ENCODE assay signal across 12 mouse cellular contexts in genomic region chr5:38418799-38419198, GRCm38 (mm10).
"Had no signal": no experiment of that assay in that cellular context is flagged by ENCODE, and none has a peak within 500 bp of the region (broad histone marks: within the 10 kb centered on the region; RNA-seq: fewer than 3 reads in every experiment).

No protein-coding gene starts in this region.

- ATAC-seq: midbrain, embryonic 16.5 days had no signal

- H3K27ac ChIP-seq: kidney, embryonic 15.5 days; limb, embryonic 13.5 days; liver, embryonic 14.5 days; midbrain, embryonic 12.5 days; neural tube, embryonic 13.5 days had no signal

- DNase-seq: kidney, adult 2 months; kidney, postnatal 14 days; left cerebral cortex, postnatal 4 days; lung, adult 18-20 months; retina, postnatal 1 day; thymus, postnatal 4 days had no signal

- H3K27me3 ChIP-seq: kidney, embryonic 15.5 days; limb, embryonic 13.5 days; midbrain, embryonic 12.5 days; neural tube, embryonic 13.5 days had no signal

- H3K4me1 ChIP-seq: limb, embryonic 13.5 days; neural tube, embryonic 13.5 days had no signal

- H3K9ac ChIP-seq: kidney, embryonic 15.5 days; limb, embryonic 13.5 days; liver, embryonic 14.5 days; midbrain, embryonic 12.5 days; neural tube, embryonic 13.5 days had no signal

- H3K36me3 ChIP-seq: kidney, embryonic 15.5 days; limb, embryonic 13.5 days; midbrain, embryonic 12.5 days; neural tube, embryonic 13.5 days had no signal

- H3K4me2 ChIP-seq: kidney, embryonic 15.5 days; limb, embryonic 13.5 days; midbrain, embryonic 12.5 days; neural tube, embryonic 13.5 days had no signal

- H3K9me3 ChIP-seq: kidney, embryonic 15.5 days had no signal

- H3K4me3 ChIP-seq: kidney, embryonic 15.5 days; limb, embryonic 13.5 days; midbrain, embryonic 12.5 days; neural tube, embryonic 13.5 days had no signal
